Mouse (Mus musculus): Measurements from ENCODE around the gene Nav1.
A peak's percentile ranks its signal among the peaks of the same experiment; 100 is the strongest.

Gene Nav1

DNA sequence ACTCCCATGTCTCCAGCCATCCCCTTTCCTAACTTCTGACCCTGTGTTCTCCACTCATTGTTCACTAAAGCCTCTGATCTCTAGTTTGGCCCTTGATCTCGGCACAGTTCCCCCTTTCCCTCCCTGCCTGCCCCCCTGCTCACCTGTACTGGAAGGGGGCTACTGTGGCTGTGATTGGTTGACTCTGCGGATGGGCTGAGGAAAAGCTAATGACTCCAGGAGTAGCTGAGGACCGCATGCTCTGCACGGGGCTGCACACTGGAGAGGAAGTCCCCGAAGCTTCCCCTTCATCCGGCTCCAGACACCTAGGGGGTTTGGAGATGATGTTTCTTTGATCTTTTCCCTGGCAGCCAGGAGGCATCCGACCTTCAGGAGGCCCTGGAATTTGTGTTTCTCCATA is at the start of gene Nav1:
Gene Nav1, minus strand, starts transcription at position 277 of the 400 bp plus-strand sequence.
- no peak for DNase-seq (ENCODE audit: low read depth, low spot score)
- Histone ChIP-seq H3K27me3 (ENCODE audit: control insufficient read depth, insufficient read depth, low read length, poor library complexity, severe bottlenecking) (no peaks in the 10 kb centered on the region), H3K36me3 (ENCODE audit: control insufficient read depth, insufficient read depth, low read length, poor library complexity, severe bottlenecking) (no peaks in the 10 kb centered on the region)

DNA sequence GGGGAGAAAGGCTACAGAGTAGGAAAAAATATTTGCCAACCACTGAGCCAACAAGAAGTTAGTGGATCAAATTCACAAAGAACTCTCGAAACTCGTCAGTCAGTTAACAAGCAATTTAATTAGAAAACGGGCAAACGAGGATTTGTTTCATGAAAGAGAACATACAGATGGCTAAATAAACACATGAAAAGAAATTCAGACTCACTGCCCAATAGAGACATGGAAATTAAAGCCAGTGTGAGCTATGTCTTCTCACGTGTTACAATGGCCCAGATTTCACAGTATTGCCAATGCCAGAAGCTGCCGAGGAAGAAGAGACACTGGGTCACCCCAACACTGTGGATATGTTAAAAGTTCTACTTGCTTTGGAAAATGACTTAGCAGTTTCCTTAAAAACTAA is 46.8 kb upstream of the Nav1 start:
- Histone ChIP-seq H3K36me3 (ENCODE audit: control insufficient read depth, insufficient read depth, low read length, poor library complexity, severe bottlenecking) (no peaks in the 10 kb centered on the region), H3K27me3 (ENCODE audit: control insufficient read depth, insufficient read depth, low read length, poor library complexity, severe bottlenecking) (no peaks in the 10 kb centered on the region)
- no peak for DNase-seq (ENCODE audit: low read depth, low spot score)

DNA sequence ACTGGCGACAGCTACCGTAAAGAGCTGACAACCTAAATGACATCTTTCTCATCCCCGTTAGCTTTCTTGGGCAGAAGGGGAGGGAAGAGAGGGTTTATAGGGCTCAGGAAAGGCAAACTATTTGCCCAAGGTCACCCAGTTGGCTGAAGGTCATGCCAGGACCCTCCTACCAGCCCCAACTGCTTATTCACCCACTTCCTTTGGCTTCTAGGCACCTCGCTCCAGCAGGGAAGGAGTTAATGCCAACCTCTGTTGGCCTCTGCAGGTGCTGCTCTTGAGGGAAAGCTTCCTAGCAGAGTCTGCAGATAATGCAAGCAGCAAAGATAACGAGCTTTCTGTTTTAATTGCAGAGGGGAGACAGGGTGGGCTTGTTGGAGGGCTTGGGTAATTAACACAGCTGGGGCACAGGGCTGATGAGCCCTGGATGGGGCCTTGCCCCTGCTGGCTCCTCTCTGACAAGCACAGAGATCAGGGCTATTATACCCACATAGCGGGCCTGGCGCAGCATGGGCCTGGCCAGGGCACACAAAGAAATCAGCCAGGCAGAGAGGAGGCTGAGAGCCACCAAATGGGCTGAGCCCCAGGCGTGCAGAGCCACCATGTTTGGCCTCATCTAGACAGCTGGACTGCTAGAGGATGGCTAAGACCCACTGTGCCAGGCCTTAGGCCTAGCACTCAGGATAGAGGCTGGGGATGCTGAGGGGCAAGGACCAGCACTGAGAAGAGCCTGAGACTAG is 38.5 kb upstream of the Nav1 start:
- DNase-seq (ENCODE audit: low read depth, low spot score) = no peak
- Histone ChIP-seq H3K27me3 (ENCODE audit: control insufficient read depth, insufficient read depth, low read length, poor library complexity, severe bottlenecking) (no peaks in the 10 kb centered on the region), H3K36me3 (ENCODE audit: control insufficient read depth, insufficient read depth, low read length, poor library complexity, severe bottlenecking) (no peaks in the 10 kb centered on the region)

DNA sequence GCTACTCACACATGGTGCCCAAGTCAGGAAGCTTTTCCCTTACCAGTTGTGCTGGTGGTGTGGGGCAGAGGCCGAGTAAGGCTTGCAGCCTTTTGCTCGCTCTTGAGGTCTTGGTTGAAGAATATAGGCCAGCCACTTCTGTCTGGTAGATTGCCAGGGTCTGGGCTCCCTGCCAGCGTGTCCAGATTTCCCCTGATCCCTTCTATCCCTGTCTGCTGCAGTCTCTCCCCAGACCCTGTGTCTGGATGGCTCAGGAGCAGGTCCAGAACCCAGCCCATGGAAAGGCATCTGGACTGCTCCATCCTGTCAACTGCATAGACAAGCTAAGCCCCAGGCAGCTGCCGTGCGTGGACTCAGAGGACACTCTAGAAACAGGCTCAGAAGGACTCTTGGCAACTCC is 37.0 kb upstream of the Nav1 start:
- Histone ChIP-seq H3K36me3 (ENCODE audit: control insufficient read depth, insufficient read depth, low read length, poor library complexity, severe bottlenecking) (no peaks in the 10 kb centered on the region), H3K27me3 (ENCODE audit: control insufficient read depth, insufficient read depth, low read length, poor library complexity, severe bottlenecking) (no peaks in the 10 kb centered on the region)
- no peak for DNase-seq (ENCODE audit: low read depth, low spot score)

DNA sequence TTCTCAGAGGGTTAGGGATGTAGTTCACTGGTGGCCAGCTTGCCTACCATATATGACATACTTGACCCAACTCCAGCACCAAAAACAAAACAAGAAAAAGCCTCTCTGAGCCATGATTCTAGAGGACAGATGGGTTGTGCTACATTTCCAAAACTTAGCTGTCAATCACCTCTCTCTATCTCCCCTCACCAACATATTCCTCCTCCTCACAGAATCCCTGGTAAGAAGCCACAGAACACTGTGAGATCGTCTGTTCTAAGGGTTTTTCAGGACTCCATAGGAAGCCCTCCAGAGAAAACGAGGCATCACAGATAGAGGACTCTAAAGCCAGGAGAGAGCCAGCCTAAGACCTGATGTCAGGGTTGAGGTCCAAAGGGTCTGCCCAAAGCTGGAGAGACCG is 36.6 kb upstream of the Nav1 start:
- Histone ChIP-seq H3K27me3 (ENCODE audit: control insufficient read depth, insufficient read depth, low read length, poor library complexity, severe bottlenecking) (no peaks in the 10 kb centered on the region), H3K36me3 (ENCODE audit: control insufficient read depth, insufficient read depth, low read length, poor library complexity, severe bottlenecking) (no peaks in the 10 kb centered on the region)
- DNase-seq (ENCODE audit: low read depth, low spot score) = no peak

DNA sequence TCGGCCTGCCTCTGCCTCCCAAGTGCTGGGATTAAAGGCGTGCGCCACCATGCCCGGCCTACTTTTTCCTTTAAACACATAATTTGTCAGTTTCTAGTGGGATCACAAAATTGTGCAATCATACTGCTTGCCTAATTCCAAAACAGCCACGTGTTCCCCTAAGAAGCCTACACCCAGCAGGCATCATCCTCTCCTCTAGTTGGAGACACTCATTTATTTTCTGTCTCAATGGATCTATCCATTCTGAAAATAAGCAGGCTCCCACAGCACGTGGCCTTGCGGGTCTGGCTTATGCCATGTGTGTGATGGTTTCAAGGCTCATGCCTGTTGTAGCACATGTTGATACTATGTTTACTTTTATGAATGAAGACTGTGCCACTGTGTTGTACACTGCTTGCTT is 32.8 kb upstream of the Nav1 start:
- no peak for DNase-seq (ENCODE audit: low read depth, low spot score)
- no peaks in the 10 kb centered on the region for H3K36me3 ChIP-seq (ENCODE audit: control insufficient read depth, insufficient read depth, low read length, poor library complexity, severe bottlenecking)
- H3K27me3 ChIP-seq (ENCODE audit: control insufficient read depth, insufficient read depth, low read length, poor library complexity, severe bottlenecking) = no peaks in the 10 kb centered on the region

DNA sequence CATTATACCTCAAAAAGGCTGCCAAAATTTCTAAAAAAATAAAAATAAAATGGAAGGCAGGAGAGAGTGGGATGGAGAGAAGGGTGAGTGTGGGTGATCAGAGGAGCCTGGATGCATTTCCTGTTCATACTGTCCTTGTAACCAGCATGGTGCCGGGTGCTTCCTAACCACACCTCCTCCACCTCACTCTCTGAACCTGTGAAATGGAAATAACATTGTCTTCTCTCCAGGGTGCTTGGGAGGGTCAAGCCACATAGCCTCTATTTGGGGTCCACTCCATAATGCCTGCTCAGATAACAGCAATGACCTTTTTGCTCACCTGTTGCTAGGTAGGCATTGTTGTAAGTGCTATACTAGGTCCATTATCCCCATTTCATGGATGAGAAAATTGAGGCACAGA is 32.0 kb upstream of the Nav1 start:
- no peaks in the 10 kb centered on the region for H3K36me3 ChIP-seq (ENCODE audit: control insufficient read depth, insufficient read depth, low read length, poor library complexity, severe bottlenecking)
- DNase-seq (ENCODE audit: low read depth, low spot score) = no peak
- H3K27me3 ChIP-seq (ENCODE audit: control insufficient read depth, insufficient read depth, low read length, poor library complexity, severe bottlenecking) = no peaks in the 10 kb centered on the region

DNA sequence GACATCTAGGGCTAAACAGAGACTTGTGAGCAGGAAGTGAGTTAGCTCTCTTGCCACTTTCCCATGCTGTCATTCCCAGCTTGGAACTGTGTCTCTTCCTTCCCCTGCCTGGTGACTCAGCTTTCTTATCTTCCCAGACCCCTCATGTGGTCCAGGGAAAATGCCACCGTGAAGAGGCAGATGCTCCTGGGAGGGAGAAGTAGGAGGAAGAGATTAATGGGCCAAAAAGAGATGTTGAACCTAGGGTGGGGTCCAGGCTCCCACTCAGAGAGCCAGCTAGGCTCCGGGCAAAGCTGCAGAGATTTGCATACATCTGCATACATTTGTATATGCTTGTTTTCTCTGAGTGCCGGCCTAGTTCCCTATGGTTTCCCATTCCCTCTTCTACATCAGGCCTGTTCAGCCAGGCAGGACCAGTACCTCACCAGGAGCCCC is 30.5 kb upstream of the Nav1 start:
- Histone ChIP-seq H3K36me3 (ENCODE audit: control insufficient read depth, insufficient read depth, low read length, poor library complexity, severe bottlenecking) (no peaks in the 10 kb centered on the region), H3K27me3 (ENCODE audit: control insufficient read depth, insufficient read depth, low read length, poor library complexity, severe bottlenecking) (no peaks in the 10 kb centered on the region)
- no peak for DNase-seq (ENCODE audit: low read depth, low spot score)

DNA sequence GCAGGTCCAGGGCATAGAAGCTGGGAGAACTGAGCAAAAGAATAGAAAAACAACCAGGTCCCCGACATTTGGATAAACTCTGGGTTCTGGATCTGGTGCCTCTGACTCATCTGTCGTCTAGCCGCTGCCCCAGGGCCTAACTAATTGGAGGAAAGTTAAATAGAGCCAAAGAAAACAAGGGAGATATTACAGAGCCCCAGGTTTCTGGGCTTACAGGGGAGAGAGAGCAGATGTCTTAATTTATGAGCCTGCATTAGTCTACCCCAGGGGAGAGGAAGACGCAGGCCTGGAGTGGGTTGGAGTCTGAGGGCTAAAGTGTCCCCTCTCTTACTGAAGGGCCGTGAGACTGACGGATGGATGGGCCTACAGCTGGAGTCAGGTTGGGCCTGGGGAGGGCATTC is 29.0 kb upstream of the Nav1 start:
- no peaks in the 10 kb centered on the region for H3K27me3 ChIP-seq (ENCODE audit: control insufficient read depth, insufficient read depth, low read length, poor library complexity, severe bottlenecking)
- DNase-seq (ENCODE audit: low read depth, low spot score) = no peak
- H3K36me3 ChIP-seq (ENCODE audit: control insufficient read depth, insufficient read depth, low read length, poor library complexity, severe bottlenecking) = no peaks in the 10 kb centered on the region

DNA sequence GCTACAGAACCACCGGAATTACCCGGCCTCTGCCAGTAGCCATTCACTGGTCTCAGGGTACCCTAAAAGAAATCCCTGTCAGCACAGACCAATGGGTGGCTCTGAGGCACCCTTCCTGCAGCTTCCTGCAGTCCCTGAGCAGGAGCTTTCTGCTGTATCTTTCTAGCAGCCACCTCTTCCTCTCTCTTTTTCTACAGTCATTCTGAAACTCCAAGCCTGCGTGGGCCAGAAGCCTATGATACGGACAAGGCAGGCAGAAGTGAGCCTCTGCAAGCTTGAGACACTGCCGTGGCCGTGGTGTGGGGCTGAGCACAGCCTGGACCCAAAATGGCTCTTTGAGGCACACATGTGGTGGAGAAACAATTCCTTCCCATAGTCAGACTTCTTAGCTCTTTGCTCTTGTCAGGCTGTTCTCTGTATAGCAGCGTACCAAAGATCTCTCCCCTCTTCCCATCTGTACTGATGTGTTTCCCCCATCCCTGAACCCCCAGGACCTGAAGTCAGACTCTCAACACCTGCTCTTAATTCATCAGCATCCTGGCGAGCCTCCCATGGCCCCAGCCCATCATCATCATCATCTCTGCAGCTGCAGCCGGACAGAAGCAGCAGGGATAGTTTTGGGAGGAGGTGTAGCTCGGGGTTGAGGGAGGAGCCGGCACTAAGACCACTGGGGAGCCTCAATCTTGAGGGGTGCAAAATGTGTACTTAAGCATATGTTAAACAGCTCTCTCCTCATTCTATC is 28.4 kb upstream of the Nav1 start:
- Histone ChIP-seq H3K27me3 (ENCODE audit: control insufficient read depth, insufficient read depth, low read length, poor library complexity, severe bottlenecking) (no peaks in the 10 kb centered on the region), H3K36me3 (ENCODE audit: control insufficient read depth, insufficient read depth, low read length, poor library complexity, severe bottlenecking) (no peaks in the 10 kb centered on the region)
- no peak for DNase-seq (ENCODE audit: low read depth, low spot score)

DNA sequence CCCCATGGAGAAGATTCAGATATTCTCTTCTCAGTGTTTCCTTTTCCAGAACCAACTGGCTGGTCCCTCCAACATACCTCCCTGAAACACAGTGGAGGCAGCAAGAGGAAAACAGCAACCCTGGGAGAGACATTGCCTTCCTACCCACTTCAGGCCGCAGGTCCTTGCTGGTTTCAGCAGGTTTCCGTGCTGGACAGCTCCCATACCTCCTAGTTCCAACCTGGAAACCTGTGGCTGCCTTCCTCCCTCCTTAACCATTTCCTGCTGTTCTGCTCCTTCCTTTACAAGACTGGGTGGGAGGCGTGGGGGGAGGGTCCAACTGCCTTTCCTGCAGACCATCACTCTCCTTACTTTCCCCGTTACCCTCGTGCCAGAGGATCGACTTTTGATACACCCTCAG is 27.7 kb upstream of the Nav1 start:
- Histone ChIP-seq H3K27me3 (ENCODE audit: control insufficient read depth, insufficient read depth, low read length, poor library complexity, severe bottlenecking) (no peaks in the 10 kb centered on the region), H3K36me3 (ENCODE audit: control insufficient read depth, insufficient read depth, low read length, poor library complexity, severe bottlenecking) (no peaks in the 10 kb centered on the region)
- DNase-seq (ENCODE audit: low read depth, low spot score) = no peak

DNA sequence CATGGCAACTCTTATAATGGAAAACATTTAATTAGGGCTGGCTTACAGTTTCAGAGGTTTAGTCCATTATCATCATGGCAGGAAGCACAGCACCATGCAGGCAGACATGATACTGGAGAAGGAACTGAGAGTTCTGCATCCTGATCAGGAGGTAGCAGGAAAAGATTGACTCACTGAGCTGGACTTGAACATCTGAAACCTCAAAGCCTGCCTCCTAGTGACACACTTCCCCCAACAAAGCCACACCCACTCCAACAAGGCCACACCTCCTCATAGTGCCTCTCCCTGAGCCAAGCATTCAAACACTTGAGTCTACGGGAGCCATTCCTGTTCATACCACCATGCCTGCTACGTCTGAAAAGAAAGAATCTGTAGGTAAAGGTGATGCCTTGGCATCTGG is 26.8 kb upstream of the Nav1 start:
- no peaks in the 10 kb centered on the region for H3K36me3 ChIP-seq (ENCODE audit: control insufficient read depth, insufficient read depth, low read length, poor library complexity, severe bottlenecking)
- no peaks in the 10 kb centered on the region for H3K27me3 ChIP-seq (ENCODE audit: control insufficient read depth, insufficient read depth, low read length, poor library complexity, severe bottlenecking)
- no peak for DNase-seq (ENCODE audit: low read depth, low spot score)

DNA sequence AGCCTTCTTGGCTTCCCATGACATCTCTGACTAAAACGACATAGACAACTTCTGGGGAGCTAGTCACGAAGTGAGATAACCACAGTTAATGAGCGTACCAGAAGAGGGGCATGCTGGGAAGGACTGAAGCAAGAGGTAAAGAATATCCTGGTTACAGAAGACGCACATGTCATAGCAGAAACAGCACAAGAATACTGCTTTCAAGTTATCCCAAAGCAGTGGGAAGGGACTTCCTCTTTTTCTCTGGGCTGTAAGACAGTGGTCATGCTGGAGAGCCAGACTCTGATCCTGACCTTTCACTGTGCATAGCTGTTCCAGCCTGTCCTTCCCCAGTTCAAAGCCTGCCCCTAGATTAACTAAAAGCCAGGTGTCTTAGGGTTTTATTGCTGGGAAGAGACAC is 26.4 kb upstream of the Nav1 start:
- H3K27me3 ChIP-seq (ENCODE audit: control insufficient read depth, insufficient read depth, low read length, poor library complexity, severe bottlenecking) = no peaks in the 10 kb centered on the region
- no peak for DNase-seq (ENCODE audit: low read depth, low spot score)
- H3K36me3 ChIP-seq (ENCODE audit: control insufficient read depth, insufficient read depth, low read length, poor library complexity, severe bottlenecking) = no peaks in the 10 kb centered on the region

DNA sequence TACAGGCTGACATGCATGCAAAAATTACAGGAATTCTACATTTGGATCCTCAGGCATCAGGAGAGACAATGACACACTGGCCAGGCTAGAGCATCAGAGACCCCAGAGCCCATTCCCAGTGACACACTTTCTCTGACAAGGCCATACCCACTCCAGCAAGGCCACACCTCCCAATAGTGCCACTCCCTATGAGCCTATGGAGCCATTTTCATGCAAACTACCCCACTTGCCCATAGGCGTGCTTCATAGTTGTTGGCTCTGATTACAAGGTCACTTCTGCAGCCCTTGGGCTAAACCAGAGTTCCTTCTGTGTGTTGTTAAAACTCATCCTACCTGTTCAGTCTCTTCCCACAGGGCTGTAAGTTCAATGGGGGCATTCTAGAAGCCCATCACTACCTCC is 25.1 kb upstream of the Nav1 start:
- DNase-seq (ENCODE audit: low read depth, low spot score) = no peak
- Histone ChIP-seq H3K36me3 (ENCODE audit: control insufficient read depth, insufficient read depth, low read length, poor library complexity, severe bottlenecking) (no peaks in the 10 kb centered on the region), H3K27me3 (ENCODE audit: control insufficient read depth, insufficient read depth, low read length, poor library complexity, severe bottlenecking) (no peaks in the 10 kb centered on the region)

DNA sequence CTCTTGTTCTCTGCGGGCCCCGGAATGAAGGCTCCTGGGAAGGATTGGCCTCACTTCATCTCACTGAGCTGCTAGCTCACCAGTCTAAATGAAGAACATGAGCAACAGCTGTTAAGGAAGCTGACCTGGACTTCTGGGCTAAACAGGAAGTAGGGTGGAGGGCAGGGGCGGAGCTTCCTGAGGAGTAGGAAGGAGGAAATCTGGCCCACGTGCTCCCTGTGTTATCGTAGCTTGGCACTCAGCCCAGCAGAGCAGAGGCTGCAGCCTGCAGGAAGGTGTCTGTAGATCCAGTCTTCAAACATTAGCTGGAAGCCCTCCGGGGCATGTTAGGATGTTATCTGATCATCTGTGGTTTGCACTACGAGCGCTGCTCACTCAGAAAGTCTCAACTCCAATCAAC is 24.4 kb upstream of the Nav1 start:
- DNase-seq (ENCODE audit: low read depth, low spot score) = peak; percentile 40
- H3K36me3 ChIP-seq (ENCODE audit: control insufficient read depth, insufficient read depth, low read length, poor library complexity, severe bottlenecking) = no peaks in the 10 kb centered on the region
- no peaks in the 10 kb centered on the region for H3K27me3 ChIP-seq (ENCODE audit: control insufficient read depth, insufficient read depth, low read length, poor library complexity, severe bottlenecking)
